Mouse (Mus musculus): Measurements from ENCODE around the gene Stc2. TPM values are rescaled to one million over a fixed set of nuclear protein-coding genes. Genes with fewer than 3 reads are reported as not detected.

Gene Stc2
- total RNA-seq, 2 experiments from 2014 or later = 2.0 to 2.5 TPM

DNA sequence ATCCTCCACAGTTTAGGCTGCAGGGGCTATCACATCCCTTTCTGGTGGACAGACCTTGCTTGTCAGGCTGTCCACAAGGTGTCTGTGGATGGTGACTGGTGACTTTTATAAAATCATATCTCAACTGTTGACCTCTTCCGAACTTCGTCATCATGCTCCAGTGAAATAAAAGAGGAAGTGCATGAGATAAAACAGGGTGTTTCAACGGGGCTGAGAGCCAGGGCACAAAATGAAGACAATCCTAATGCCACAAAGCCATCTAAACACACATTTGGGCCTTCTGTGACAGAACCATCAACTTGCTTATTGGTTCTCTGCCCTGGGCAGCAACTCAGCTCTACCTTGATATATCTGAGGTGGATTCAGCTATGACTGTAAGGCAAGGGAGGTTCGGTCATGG is 3.0 kb downstream of the Stc2 start:
- DNase-seq (ENCODE audit: low spot score in 2 of 2) = no peak

DNA sequence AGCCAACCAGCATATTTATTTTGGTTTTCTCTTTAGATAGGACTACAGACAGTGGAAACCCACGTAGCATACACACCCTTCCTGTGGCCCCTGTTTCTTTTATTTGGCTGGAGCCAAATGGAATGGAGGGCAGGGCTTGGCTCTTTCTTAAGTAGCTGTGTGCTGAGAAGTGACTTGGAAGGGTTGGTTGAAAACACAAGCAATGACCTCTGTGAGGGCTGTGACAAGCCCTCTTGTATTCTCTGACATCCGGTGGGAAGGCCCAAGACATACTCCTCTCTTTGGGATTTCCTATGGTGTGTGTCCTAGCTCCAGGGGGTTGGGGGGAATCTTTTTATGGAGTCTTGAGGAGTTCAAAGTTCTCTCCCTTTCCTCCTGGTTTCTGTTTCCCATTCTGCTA is 3.5 kb downstream of the Stc2 start:
- no peak for DNase-seq (ENCODE audit: low spot score in 2 of 2)

DNA sequence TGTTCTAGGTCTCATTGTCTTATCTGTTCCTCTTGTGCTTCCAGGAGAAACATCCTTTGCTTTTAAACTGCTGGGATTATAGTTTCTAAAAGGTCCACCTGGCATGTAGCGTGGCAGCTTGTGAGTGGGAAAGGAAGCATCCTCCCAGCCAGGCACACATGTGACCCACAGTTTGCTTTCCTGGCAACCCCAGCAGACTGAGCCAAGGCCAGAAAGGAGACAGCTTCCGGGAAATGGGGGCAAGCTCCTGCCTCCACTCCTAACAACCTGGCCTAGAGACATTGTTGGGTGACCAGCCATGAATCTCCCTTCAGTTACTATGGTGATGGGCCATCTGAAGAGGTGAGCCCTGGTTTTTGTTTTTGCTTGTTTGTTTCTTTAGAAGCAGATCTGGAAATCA is 3.9 kb downstream of the Stc2 start:
- DNase-seq (ENCODE audit: low spot score in 2 of 2) = no peak

DNA sequence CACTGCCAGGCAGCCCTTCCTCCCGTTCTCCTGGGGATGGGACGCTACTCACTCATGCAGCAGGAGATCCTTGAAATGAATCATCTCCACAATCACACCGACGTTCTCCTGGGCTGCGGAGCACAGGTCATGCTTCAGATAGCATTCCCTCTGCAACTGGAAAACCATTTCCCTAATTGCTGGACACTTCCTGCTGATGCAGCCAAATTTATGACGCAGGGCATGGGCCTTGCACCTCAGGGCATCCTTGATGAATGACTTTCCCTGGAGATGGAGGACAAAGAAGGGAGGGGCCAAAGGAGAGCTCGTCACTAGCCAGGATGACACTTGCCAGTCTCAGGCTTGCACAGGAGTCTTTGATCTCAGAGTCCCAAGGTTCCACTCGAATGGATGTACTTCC is 4.6 kb downstream of the Stc2 start:
- no peak for DNase-seq (ENCODE audit: low spot score in 2 of 2)

DNA sequence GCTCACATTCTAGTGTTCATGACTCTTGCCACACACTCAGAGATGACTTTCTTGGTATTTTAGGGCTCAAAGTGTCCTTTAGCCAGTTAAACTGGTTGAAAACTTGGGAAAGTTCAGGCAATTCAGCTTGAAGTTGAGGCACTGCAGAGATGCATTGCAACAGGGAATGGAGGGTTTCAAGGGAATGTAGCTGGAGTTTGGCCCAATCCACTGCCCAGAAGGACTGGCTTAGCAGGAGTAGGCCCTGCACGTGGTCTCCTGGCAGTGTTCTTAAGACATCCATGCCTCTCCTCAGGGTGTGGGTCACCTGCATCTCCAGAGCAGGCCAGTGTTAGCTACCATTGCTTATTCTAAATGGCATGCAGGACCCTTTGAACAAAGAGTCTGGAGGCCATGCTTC is 7.0 kb downstream of the Stc2 start:
- DNase-seq (ENCODE audit: low spot score in 2 of 2) = no peak

DNA sequence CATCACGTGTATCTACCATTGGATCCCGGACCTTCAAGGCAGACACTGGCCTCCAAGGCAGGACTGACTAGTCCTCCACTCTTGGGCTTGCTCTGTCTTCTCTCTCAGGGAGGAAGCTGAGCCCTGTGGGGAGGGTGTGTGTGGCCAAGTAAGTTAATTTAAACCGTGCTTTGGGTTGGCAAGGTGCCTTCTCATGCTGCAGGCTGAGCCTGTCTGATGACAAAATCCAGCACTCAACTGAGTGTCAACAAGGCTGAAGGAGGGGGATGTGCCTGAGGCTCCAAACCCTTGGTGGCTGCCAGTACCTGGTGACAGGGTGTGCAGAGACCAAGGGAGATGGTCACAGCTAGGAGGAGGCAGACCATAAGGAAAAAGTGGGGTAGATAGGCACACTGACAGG is 7.5 kb downstream of the Stc2 start:
- no peak for DNase-seq (ENCODE audit: low spot score in 2 of 2)

DNA sequence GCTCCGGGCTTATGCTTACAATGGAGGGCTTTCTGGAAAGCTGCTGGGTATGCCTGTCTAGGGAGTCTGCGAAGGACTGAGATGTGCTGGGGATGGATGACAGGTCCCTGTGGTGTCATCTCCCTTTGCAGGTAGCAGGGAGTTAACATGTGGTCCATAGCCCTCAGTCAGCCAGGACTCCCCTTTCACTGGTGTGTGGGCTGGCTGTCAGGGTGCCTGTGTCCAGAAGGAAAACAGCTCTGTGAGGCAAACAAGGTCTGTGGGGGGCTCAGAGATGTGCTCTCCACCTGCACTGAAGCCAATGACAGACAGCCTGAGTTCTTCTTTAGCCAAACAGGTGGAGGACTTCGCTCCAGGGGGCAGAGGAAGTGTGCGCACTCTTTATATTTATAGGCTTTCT is 8.8 kb downstream of the Stc2 start:
- no peak for DNase-seq (ENCODE audit: low spot score in 2 of 2)

DNA sequence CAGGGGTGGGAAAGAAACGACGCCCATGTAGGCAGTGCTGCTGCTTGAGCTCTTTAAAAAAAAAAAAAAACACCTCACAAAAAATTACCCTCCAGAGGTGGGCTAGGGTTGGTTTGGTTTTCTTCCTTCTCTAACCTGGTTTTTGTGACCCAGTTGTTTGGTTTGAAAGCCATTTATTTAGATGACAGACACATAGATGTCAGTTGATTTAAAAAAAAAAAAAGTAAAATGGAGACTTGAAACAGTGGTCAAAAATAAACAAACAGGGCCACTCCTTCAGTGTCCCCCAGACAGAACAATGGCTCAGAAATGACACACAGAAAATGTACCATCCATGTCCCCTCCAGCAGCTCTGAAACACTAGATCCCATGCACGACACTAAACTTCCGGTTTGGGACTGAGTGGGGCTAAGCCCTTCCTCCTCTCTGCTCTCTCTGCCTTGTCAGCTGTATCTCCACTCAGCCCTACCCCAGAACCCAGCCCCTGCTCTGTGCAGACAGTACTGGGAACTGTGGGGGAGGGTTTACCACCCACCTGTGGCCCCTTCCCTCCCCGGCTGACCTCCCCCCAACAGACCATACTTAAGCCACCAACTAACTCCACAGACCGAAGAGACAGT is 10.5 kb downstream of the Stc2 start:
- DNase-seq (ENCODE audit: low spot score in 2 of 2) = no peak

DNA sequence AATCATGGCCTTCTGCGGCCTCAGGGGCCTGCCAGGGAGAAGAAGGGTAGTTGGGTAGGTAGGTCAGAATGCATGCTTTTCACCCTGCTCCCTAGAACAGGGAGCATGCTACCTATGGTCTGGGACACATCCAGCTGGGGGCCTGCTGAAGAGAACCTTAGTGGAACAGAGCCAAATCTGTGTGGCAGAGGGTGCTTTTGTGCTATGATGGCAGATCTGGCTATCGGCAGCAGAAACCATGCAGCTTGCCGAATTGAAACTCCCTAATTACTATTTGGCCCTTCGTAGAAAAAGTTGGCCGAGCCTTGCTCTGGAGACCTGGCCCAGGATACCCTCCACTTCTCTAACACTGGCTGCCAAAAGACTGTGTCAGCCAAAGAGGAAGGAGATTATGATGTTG is 11.4 kb downstream of the Stc2 start:
- no peak for DNase-seq (ENCODE audit: low spot score in 2 of 2)

DNA sequence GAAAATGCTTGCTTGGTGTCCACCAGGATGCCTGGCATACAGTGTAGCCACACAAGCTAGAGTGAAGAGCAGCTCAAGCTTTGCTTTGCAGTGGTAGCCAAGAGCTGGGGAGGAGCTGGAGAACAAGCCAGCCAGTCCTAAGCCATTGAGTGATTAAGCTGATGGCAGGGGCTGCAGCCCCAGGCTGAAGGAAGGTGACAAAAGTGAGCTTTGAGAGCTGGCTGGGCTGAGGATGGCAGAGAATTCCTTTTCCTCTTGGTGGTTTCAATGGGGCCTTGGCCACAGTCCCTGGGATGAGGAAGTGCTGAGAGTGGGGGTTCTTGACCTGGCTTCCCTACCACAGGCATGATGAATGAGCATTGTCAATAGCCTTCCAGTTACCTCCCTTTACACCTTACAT is 13.0 kb downstream of the Stc2 start:
- DNase-seq (ENCODE audit: low spot score in 2 of 2) = no peak

DNA sequence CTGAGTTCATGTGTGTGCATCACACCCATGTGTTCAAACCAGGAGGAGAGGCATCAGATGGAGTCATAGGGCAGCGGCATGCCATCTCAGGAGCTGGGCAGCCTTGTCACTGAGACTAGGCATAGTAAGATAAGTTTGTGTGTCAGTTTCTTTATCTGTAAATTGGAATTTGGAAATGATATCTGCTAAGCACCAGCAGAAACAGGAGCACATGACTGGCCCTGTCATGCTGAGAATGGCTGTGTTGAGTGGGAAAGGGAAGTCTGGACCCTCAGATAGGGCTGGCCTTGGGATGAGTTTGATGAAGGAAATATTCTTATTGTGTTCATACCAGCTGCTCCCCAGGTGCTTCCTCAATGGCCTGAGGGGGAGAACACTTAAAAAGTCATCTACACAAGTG is 14.1 kb downstream of the Stc2 start:
- no peak for DNase-seq (ENCODE audit: low spot score in 2 of 2)

DNA sequence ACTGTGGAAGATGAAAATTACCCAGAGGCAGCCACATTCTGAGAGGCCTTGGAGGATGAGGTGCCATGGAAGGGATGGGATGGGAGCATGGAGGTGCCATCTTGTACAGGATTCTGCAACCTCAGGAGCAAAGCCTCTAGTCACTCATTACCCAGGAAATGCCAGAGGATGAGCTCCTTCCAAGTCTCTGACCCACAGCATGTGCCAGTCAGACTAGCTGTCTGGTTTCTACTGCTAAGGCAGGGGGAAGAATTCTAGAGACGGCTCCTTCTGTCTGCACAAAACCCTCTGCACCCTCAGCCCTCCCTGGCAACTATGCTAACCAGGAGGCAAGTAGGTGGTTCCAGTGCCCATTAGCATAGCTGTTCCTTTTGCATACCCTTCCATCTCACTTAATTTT is 15.4 kb downstream of the Stc2 start:
- no peak for DNase-seq (ENCODE audit: low spot score in 2 of 2)

Other genes with a start within 250 kb of the Stc2 start
- gene Gm17332, start 187.6 kb downstream of the Stc2 start, total RNA-seq (2021) = not detected